Mouse (Mus musculus): ENCODE measurements at regions not wholly inside any gene's neighbourhood (a gene's known extent, or its start where the extent isn't known, plus 50 kb on each side); places are given as distances from the start of the nearest gene placed in this dataset.

GRCm38 (mm10) chr2:45270035-45270434 is 152.8 kb upstream of the Zeb2 start:
- Histone ChIP-seq H3K27ac (ENCODE audit: low read depth, low read length) (no peak overlapping the region), H3K36me3 (ENCODE audit: control insufficient read depth, insufficient read depth, low read length) (no peaks in the 10 kb centered on the region), H3K27me3 (ENCODE audit: control insufficient read depth, insufficient read depth, low read length) (no peaks in the 10 kb centered on the region), H3K4me1 (ENCODE audit: control insufficient read depth, insufficient read depth, low read length) (no peaks in the 10 kb centered on the region), H3K4me3 (ENCODE audit: low read length) (no peak overlapping the region), H3K9me3 (ENCODE audit: control insufficient read depth, low read length) (no peaks in the 10 kb centered on the region), H3K4me2 (replicated peaks; ENCODE audit: low read depth, low read length) (no peak overlapping the region), H3K9ac (ENCODE audit: low read depth, low read length) (no peak overlapping the region)
- ATAC-seq (ENCODE audit: low FRiP score, low TSS enrichment) = no peak
- 82% methylated on average over 2 of the region's 2 CpGs for WGBS

- H3K4me2 ChIP-seq (replicated peaks; ENCODE audit: low read depth, low read length) = no peak overlapping the region
- no peak overlapping the region for H3K27ac ChIP-seq (ENCODE audit: low read depth, low read length)
- WGBS = 41% methylated on average over 2 of the region's 2 CpGs
- no peak overlapping the region for H3K9ac ChIP-seq (ENCODE audit: low read depth, low read length)
- ATAC-seq (ENCODE audit: low FRiP score, low TSS enrichment) = no peak
- no peaks in the 10 kb centered on the region for H3K27me3 ChIP-seq (ENCODE audit: control insufficient read depth, insufficient read depth, low read length)
- no peak overlapping the region for H3K4me3 ChIP-seq (ENCODE audit: low read length)
- H3K9me3 ChIP-seq (ENCODE audit: control insufficient read depth, low read length) = no peaks in the 10 kb centered on the region
- H3K36me3 ChIP-seq (ENCODE audit: control insufficient read depth, insufficient read depth, low read length) = no peaks in the 10 kb centered on the region
- H3K4me1 ChIP-seq (ENCODE audit: control insufficient read depth, insufficient read depth, low read length) = no peaks in the 10 kb centered on the region
Observed at GRCm38 (mm10) chr2:45265819-45266218, 148.6 kb upstream of the Zeb2 start.

- Histone ChIP-seq H3K36me3 (ENCODE audit: control insufficient read depth, insufficient read depth, low read length) (no peaks in the 10 kb centered on the region), H3K27me3 (ENCODE audit: control insufficient read depth, insufficient read depth, low read length) (no peaks in the 10 kb centered on the region), H3K9ac (ENCODE audit: low read depth, low read length) (no peak overlapping the region), H3K4me2 (replicated peaks; ENCODE audit: low read depth, low read length) (no peak overlapping the region), H3K27ac (ENCODE audit: low read depth, low read length) (no peak overlapping the region), H3K9me3 (ENCODE audit: control insufficient read depth, low read length) (no peaks in the 10 kb centered on the region), H3K4me1 (ENCODE audit: control insufficient read depth, insufficient read depth, low read length) (no peaks in the 10 kb centered on the region), H3K4me3 (ENCODE audit: low read length) (no peak overlapping the region)
- WGBS = 72% methylated on average over 3 of the region's 3 CpGs
- no peak for ATAC-seq (ENCODE audit: low FRiP score, low TSS enrichment)
Observed at GRCm38 (mm10) chr2:45261949-45262348, 144.8 kb upstream of the Zeb2 start.

GRCm38 (mm10) chr2:45258897-45259296 is 141.7 kb upstream of the Zeb2 start:
- Histone ChIP-seq H3K27me3 (ENCODE audit: control insufficient read depth, insufficient read depth, low read length) (no peaks in the 10 kb centered on the region), H3K9ac (ENCODE audit: low read depth, low read length) (no peak overlapping the region), H3K4me2 (replicated peaks; ENCODE audit: low read depth, low read length) (no peak overlapping the region), H3K9me3 (ENCODE audit: control insufficient read depth, low read length) (no peaks in the 10 kb centered on the region), H3K27ac (ENCODE audit: low read depth, low read length) (no peak overlapping the region), H3K4me1 (ENCODE audit: control insufficient read depth, insufficient read depth, low read length) (no peaks in the 10 kb centered on the region), H3K36me3 (ENCODE audit: control insufficient read depth, insufficient read depth, low read length) (no peaks in the 10 kb centered on the region), H3K4me3 (ENCODE audit: low read length) (no peak overlapping the region)
- 70% methylated on average over 3 of the region's 3 CpGs for WGBS
- no peak for ATAC-seq (ENCODE audit: low FRiP score, low TSS enrichment)

- Histone ChIP-seq H3K27me3 (ENCODE audit: control insufficient read depth, insufficient read depth, low read length) (no peaks in the 10 kb centered on the region), H3K27ac (ENCODE audit: low read depth, low read length) (no peak overlapping the region), H3K4me1 (ENCODE audit: control insufficient read depth, insufficient read depth, low read length) (peaks cover 5% of the 10 kb centered on the region; the same call in 1 of the 2 replicates), H3K4me3 (ENCODE audit: low read length) (no peak overlapping the region), H3K4me2 (replicated peaks; ENCODE audit: low read depth, low read length) (no peak overlapping the region), H3K36me3 (ENCODE audit: control insufficient read depth, insufficient read depth, low read length) (no peaks in the 10 kb centered on the region), H3K9me3 (ENCODE audit: control insufficient read depth, low read length) (no peaks in the 10 kb centered on the region), H3K9ac (ENCODE audit: low read depth, low read length) (no peak overlapping the region)
- ATAC-seq (ENCODE audit: low FRiP score, low TSS enrichment) = no peak
- WGBS = 90% methylated on average over 5 of the region's 5 CpGs
Observed at GRCm38 (mm10) chr2:45256373-45256772, 139.2 kb upstream of the Zeb2 start.

GRCm38 (mm10) chr2:45253936-45254335 is 136.7 kb upstream of the Zeb2 start:
- Histone ChIP-seq H3K4me1 (ENCODE audit: control insufficient read depth, insufficient read depth, low read length) (peaks cover 5% of the 10 kb centered on the region; the same call in 1 of the 2 replicates), H3K9ac (ENCODE audit: low read depth, low read length) (no peak overlapping the region), H3K4me3 (ENCODE audit: low read length) (no peak overlapping the region), H3K9me3 (ENCODE audit: control insufficient read depth, low read length) (no peaks in the 10 kb centered on the region), H3K36me3 (ENCODE audit: control insufficient read depth, insufficient read depth, low read length) (no peaks in the 10 kb centered on the region), H3K27ac (ENCODE audit: low read depth, low read length) (no peak overlapping the region), H3K27me3 (ENCODE audit: control insufficient read depth, insufficient read depth, low read length) (no peaks in the 10 kb centered on the region), H3K4me2 (replicated peaks; ENCODE audit: low read depth, low read length) (no peak overlapping the region)
- peak; percentile 85; the same call in 1 of the 2 replicates for ATAC-seq (ENCODE audit: low FRiP score, low TSS enrichment)
- WGBS = 19% methylated on average over 4 of the region's 4 CpGs

- no peaks in the 10 kb centered on the region for H3K36me3 ChIP-seq (ENCODE audit: control insufficient read depth, insufficient read depth, low read length)
- no peak overlapping the region for H3K4me3 ChIP-seq (ENCODE audit: low read length)
- H3K9ac ChIP-seq (ENCODE audit: low read depth, low read length) = no peak overlapping the region
- no peaks in the 10 kb centered on the region for H3K9me3 ChIP-seq (ENCODE audit: control insufficient read depth, low read length)
- H3K27me3 ChIP-seq (ENCODE audit: control insufficient read depth, insufficient read depth, low read length) = no peaks in the 10 kb centered on the region
- H3K4me2 ChIP-seq (replicated peaks; ENCODE audit: low read depth, low read length) = no peak overlapping the region
- ATAC-seq (ENCODE audit: low FRiP score, low TSS enrichment) = peak; percentile 55; the same call in 1 of the 2 replicates
- WGBS = 66% methylated on average over 4 of the region's 4 CpGs
- no peak overlapping the region for H3K27ac ChIP-seq (ENCODE audit: low read depth, low read length)
- H3K4me1 ChIP-seq (ENCODE audit: control insufficient read depth, insufficient read depth, low read length) = peaks cover 5% of the 10 kb centered on the region; the same call in 1 of the 2 replicates
Observed at GRCm38 (mm10) chr2:45252321-45252720, 135.1 kb upstream of the Zeb2 start.

- 75% methylated on average over 1 of the region's 1 CpGs for WGBS
- H3K9ac ChIP-seq (ENCODE audit: low read depth, low read length) = no peak overlapping the region
- H3K27me3 ChIP-seq (ENCODE audit: control insufficient read depth, insufficient read depth, low read length) = no peaks in the 10 kb centered on the region
- H3K9me3 ChIP-seq (ENCODE audit: control insufficient read depth, low read length) = no peaks in the 10 kb centered on the region
- no peaks in the 10 kb centered on the region for H3K36me3 ChIP-seq (ENCODE audit: control insufficient read depth, insufficient read depth, low read length)
- H3K27ac ChIP-seq (ENCODE audit: low read depth, low read length) = no peak overlapping the region
- ATAC-seq (ENCODE audit: low FRiP score, low TSS enrichment) = no peak
- peaks cover 5% of the 10 kb centered on the region; the same call in 1 of the 2 replicates for H3K4me1 ChIP-seq (ENCODE audit: control insufficient read depth, insufficient read depth, low read length)
- no peak overlapping the region for H3K4me3 ChIP-seq (ENCODE audit: low read length)
- H3K4me2 ChIP-seq (replicated peaks; ENCODE audit: low read depth, low read length) = no peak overlapping the region
Observed at GRCm38 (mm10) chr2:45249658-45250057, 132.5 kb upstream of the Zeb2 start.

GRCm38 (mm10) chr2:45246061-45246945 is 129.1 kb upstream of the Zeb2 start:
- H3K27me3 ChIP-seq (ENCODE audit: control insufficient read depth, insufficient read depth, low read length) = no peaks in the 10 kb centered on the region
- H3K27ac ChIP-seq (ENCODE audit: low read depth, low read length) = no peak overlapping the region
- H3K4me3 ChIP-seq (ENCODE audit: low read length) = no peak overlapping the region
- H3K4me1 ChIP-seq (ENCODE audit: control insufficient read depth, insufficient read depth, low read length) = no peaks in the 10 kb centered on the region
- H3K36me3 ChIP-seq (ENCODE audit: control insufficient read depth, insufficient read depth, low read length) = no peaks in the 10 kb centered on the region
- WGBS = 84% methylated on average over 10 of the region's 10 CpGs
- no peak for ATAC-seq (ENCODE audit: low FRiP score, low TSS enrichment)
- H3K9me3 ChIP-seq (ENCODE audit: control insufficient read depth, low read length) = no peaks in the 10 kb centered on the region
- no peak overlapping the region for H3K4me2 ChIP-seq (replicated peaks; ENCODE audit: low read depth, low read length)
- H3K9ac ChIP-seq (ENCODE audit: low read depth, low read length) = no peak overlapping the region
